Mouse (Mus musculus) embryo, embryonic 11 days (tissue): Measurements from ENCODE around the gene Enpep.
A peak's percentile ranks its signal among the peaks of the same experiment; 100 is the strongest.

ENCODE experiments used
- DNase-seq: peaks from one replicate; pipeline ENCODE4 v3.0.0-alpha.2; 2015

Gene Enpep

DNA sequence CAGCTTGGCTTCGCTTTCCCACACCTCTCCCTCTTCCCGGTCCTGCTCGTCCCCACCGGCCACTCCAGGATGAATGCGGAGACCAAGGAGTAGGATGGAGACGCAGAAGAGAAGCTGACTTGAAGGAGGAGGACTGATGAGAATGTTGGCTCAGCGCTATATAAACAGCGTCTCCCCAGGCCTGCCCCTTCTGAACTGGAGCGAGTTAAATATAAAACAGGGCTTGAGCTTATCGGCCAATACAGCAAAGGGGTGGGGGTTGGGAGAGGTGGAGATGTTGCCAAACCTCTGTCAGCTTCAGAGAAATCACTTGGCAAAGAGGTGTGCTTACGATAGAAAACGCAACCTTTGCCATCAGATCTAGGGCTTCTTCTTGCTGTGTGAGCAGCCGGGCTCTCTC lies at the start of gene Enpep:
Gene Enpep, minus strand, starts transcription at position 135 of the 400 bp plus-strand sequence.
- no peak for DNase-seq

DNA sequence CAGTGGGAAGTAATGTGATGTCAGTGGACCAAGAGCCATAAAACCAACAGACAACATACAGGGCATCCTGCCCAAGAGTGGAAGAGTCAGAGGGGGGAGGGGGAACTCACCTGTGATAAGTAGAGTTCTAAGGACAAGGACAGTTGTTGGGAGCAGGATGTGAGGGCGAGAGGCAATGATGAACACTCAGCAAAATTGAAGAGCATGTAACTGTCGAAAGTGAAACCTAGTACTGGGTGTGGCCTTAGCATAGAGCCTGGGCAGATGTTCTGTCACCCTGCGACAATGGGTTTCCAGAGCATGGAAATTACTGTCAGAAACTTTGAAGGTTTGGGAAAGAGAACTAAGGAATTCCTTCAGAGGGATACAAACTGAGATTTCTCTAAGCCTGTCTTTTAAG lies 46.6 kb upstream of the Enpep start:
- no peak for DNase-seq

GRCm38 (mm10) chr3:129375087-129375486 lies 42.6 kb upstream of the Enpep start:
- no peak for DNase-seq

GRCm38 (mm10) chr3:129373108-129373507 lies 40.6 kb upstream of the Enpep start:
- DNase-seq: no peak

GRCm38 (mm10) chr3:129369491-129369890 lies 37.0 kb upstream of the Enpep start:
- no peak for DNase-seq

DNA sequence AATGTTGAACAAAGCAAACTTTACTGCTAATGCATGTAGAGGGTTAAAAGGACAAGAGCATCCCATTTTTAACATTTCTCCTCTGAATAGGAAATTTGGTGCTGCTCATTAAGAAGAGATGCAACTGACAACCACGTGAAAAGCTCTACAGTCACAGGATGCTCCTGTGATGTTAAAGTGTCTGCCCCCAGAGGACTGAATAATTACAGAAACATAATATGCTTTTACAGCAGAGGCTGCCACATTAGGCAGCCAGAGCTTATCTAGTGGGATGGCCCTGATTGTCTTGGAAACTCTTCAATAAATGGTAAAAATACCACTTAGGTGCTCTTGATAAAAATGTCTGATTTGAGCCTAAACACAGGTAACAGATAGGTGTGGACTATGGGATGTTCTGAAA lies 33.4 kb upstream of the Enpep start:
- DNase-seq: no peak

DNA sequence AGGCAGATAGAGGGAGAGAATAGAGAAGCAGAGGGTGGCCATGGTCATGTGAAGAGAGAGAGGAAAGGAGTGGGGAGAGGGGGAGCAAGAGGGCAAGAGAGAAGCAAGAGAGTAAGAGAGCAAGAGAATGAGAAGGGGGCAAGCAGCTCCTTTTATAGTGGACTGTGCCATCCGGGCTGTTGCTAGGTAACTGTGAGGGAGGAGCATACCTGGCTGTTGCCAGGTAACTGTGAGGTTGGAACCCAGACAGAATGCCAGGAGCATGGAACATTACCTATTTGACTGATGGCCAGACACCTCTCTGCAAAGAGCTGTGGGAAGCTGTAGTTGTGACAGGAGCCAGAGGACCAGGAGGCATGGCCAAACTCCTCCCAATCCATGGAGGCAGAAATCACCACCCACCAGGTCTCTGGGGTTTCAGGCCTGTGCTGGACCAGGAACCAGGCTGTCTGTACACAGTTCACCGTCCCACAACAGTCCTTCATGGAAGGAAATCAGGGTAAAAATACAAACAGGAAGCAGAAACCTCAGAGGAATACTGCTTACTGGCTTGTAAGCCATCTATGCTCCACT lies 32.4 kb upstream of the Enpep start:
- DNase-seq: no peak

DNA sequence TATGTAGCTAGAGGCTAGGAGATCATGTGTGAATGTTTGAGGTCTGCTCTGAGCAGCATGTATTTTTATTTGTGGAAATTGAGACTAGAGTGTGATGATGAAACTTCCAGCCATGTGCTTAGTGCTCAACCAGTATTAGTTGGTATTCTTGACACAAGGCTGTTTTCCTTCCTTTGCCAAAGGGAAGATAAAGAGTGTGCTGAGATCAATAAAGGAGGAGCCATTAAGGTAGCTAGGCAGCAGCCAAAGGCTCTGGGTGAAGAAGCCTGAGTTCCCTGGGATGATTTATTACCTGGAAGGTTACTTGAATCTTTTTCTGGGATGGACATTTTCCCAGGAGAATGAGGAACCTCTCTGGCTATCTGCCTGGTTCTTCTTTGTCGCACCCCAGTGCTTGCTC lies 30.9 kb upstream of the Enpep start:
- no peak for DNase-seq

GRCm38 (mm10) chr3:129358115-129358514 lies 25.6 kb upstream of the Enpep start:
- no peak for DNase-seq

- DNase-seq: no peak
These were observed 21.4 kb upstream of the Enpep start for GRCm38 (mm10) chr3:129353901-129354300.

DNA sequence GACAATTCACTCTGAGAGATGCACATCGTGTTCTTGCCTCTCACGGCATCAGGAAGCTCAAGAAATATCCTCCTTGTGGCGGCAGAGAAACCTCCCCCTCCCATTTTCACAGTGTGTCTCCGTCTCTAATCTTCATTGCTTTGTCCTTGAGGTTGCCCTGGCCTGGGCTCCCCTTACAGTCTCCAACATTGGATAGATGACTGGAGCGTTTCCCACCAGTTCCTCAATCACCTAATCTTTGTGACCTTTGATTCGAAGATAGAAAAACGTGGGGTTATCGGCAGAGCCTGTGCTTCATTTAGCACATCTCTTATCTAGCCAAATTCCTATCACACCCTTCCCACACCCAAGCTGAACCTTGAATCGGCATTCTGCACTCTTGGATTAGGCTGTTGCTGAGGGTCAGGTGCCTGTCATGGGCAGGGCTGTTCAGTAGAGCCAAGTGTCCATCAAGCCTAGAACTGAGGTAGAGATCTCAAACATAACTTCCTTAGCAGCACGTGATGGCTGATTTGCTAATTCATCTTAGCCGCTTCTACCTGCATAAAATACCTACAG lies 18.9 kb upstream of the Enpep start:
- DNase-seq: no peak

DNA sequence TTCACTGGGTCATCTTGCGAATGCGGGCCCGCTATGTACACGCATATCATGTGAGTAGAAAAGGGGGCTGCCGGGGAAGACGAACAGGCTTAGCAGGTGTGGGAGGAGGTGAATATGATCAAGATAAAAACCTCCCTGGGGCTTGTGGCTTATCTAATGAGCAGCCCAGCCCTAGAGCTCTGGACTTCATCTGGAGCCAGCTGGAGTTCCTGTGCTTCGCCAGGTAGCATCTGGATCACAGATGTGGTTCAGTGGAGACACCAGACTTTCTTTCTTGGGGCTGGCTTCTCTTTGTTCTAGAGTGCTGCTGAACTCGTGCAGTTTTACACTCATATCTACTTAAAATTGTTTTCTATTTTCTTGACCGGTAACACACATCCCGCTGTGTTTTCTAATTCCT lies 14.8 kb upstream of the Enpep start:
- peak; percentile 50 for DNase-seq

GRCm38 (mm10) chr3:129342767-129343166 lies 10.2 kb upstream of the Enpep start:
- no peak for DNase-seq

- no peak for DNase-seq
These were observed 8.5 kb upstream of the Enpep start for GRCm38 (mm10) chr3:129341066-129341465.

GRCm38 (mm10) chr3:129338296-129339091 lies 6.0 kb upstream of the Enpep start:
- no peak for DNase-seq

DNA sequence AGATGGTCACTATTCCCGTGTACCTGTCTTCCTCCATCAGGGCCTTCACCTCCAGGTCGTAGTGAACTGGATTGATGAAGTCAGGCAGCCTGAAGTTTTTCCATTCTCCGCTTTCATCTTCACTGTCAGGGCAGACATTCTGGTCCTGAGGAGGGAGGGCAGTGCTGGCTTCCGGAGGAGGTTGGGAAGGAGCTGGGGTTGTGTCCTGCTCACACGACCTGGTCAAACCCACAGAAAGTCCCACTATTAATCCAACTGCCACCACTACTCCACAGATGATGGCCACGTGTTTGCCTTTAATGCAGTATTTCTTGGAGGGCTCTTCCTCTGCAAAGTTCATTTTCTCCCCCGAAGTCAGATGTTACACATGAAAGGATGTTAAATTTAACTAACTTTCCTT lies 378 bp downstream of the Enpep start:
- no peak for DNase-seq

GRCm38 (mm10) chr3:129331427-129331826 lies 1.1 kb downstream of the Enpep start:
- no peak for DNase-seq

- no peak for DNase-seq
These were observed 4.5 kb downstream of the Enpep start for GRCm38 (mm10) chr3:129328056-129328455.

DNA sequence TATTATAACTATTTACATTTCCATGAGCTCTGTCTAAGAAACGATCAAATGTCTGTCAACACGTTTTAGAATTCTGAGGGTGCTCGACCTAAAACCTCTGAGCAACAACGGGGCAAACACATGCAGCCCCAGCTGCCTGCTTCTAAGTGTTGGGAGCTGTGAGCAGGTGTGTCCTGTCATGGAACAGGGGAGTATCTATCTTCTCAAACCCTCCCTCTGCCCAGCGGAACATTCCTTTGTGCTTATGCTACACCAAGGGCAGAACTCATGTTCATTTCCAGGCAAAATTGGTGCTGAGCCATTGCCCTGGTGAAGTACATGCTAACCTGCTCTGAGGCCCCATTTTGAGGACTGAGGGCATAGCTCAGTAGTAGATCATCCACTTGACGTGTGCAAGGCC lies 10.9 kb downstream of the Enpep start:
- DNase-seq: no peak

GRCm38 (mm10) chr3:129317032-129317729 lies 15.3 kb downstream of the Enpep start:
- no peak for DNase-seq

- DNase-seq: no peak
These were observed 18.7 kb downstream of the Enpep start for GRCm38 (mm10) chr3:129313671-129314415.

DNA sequence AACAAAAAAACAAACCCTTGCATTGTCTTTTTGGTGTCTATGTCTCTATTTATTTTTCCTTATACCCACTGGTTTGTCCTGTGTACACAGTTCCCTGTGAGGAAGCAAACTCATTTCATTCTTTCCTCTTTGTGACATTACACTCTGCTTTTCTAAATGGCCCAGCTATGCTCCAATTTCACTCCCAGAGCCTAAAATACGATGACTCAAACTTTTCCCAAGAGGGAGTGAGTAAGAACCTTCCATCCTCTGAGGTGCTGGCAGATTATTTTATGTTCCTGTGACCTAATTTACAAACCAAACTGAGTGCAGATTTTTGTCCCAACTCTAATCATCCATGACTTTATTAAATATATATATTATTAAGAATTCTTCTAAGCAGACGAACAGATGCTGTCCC lies 19.3 kb downstream of the Enpep start:
- no peak for DNase-seq

GRCm38 (mm10) chr3:129312511-129312910 lies 20.0 kb downstream of the Enpep start:
- no peak for DNase-seq
